Mouse (Mus musculus): ENCODE data around the gene Morc2a. TPM values are rescaled to one million over a fixed set of nuclear protein-coding genes. Genes with fewer than 3 reads are reported as not detected.

The Morc2a gene
- polyA plus RNA-seq, 1 experiment: 41.8 TPM

DNA sequence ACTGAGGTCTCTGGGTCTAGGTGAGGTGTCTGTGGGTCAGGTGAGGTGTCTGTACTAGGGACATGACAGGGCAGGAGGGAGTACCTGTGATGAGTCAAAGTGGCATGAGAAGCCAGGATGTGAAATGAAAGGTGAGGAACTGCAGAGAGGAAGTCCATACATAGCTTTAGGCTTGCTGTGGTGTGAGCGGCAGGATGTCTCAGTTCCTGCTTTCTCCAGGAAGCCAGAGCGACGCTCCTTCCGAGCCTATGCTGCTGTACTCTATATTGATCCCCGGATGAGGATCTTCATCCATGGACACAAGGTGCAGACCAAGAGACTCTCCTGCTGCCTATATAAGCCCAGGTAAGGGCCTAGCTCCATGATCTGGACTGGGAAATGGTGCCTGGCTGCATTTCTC, 27.4 kb downstream of the Morc2a start:
- H3K9ac ChIP-seq (ENCODE audit: low read depth, poor library complexity, severe bottlenecking): no peak overlapping the region
- H3K4me3 ChIP-seq (ENCODE audit: low read depth, low read length): no peak overlapping the region
- H3K27me3 ChIP-seq (ENCODE audit: control insufficient read depth, insufficient read depth, low read length, poor library complexity, severe bottlenecking): no peaks in the 10 kb centered on the region
- no peak overlapping the region for H3K27ac ChIP-seq (ENCODE audit: insufficient read depth, low read length)
- TF ChIP-seq EP300 (IDR thresholded peaks at IDR 0.05; ENCODE audit: insufficient read depth, low read depth, low read length) (no peak), CTCF (IDR thresholded peaks at IDR 0.05; ENCODE audit: low read depth, low read length) (no peak), POLR2A (IDR thresholded peaks at IDR 0.05; ENCODE audit: insufficient read depth, low read length) (no peak)
- H3K9me3 ChIP-seq (replicated peaks; ENCODE audit: control insufficient read depth, insufficient read depth, low read length, poor library complexity, severe bottlenecking): no peaks in the 10 kb centered on the region
- H3K4me1 ChIP-seq (ENCODE audit: control insufficient read depth, insufficient read depth, low read length): no peaks in the 10 kb centered on the region
- H3K36me3 ChIP-seq (ENCODE audit: control insufficient read depth, insufficient read depth, low read length, poor library complexity, severe bottlenecking): peaks cover 89% of the 10 kb centered on the region

DNA sequence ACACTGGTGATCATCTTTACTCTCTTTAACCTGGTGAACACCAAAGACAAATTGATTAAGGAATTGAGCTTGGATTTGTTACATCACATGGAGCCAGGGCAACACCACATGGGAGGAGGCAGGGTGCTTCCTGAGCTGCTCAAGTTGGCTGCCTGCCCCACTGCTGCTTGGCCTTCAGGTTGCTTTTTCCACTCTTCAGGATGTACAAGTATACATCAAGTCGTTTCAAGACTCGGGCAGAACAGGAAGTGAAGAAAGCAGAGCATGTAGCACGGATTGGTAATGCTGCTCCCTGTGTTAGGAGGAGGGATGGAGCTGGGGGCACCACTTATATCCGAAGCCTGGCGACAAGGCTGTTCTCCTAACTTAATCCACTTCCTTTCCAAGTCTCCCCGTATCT, 28.2 kb downstream of the Morc2a start:
- Histone ChIP-seq H3K27ac (ENCODE audit: insufficient read depth, low read length) (no peak overlapping the region), H3K4me3 (ENCODE audit: low read depth, low read length) (no peak overlapping the region), H3K4me1 (ENCODE audit: control insufficient read depth, insufficient read depth, low read length) (no peaks in the 10 kb centered on the region), H3K9me3 (replicated peaks; ENCODE audit: control insufficient read depth, insufficient read depth, low read length, poor library complexity, severe bottlenecking) (no peaks in the 10 kb centered on the region), H3K9ac (ENCODE audit: low read depth, poor library complexity, severe bottlenecking) (no peak overlapping the region), H3K36me3 (ENCODE audit: control insufficient read depth, insufficient read depth, low read length, poor library complexity, severe bottlenecking) (peaks cover 89% of the 10 kb centered on the region), H3K27me3 (ENCODE audit: control insufficient read depth, insufficient read depth, low read length, poor library complexity, severe bottlenecking) (no peaks in the 10 kb centered on the region)
- TF ChIP-seq EP300 (IDR thresholded peaks at IDR 0.05; ENCODE audit: insufficient read depth, low read depth, low read length) (no peak), POLR2A (IDR thresholded peaks at IDR 0.05; ENCODE audit: insufficient read depth, low read length) (no peak), CTCF (IDR thresholded peaks at IDR 0.05; ENCODE audit: low read depth, low read length) (no peak)

DNA sequence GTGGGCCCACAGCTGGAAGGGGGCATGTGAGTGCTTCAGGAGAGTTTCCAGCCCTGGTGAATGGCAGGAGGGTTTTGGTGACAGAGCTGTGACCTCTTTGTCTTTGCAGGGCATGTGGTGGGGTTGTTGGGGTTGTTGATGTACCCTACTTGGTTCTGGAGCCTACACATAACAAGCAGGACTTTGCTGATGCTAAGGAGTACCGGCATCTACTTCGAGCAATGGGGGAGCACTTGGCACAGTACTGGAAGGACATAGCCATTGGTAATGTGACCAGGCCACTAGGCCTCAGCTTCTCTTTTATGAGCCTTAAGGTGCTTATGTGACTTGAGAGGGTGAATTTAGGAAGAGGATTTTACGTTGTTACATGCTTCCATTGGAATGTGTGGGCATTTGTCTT, 30.8 kb downstream of the Morc2a start:
- peaks cover 90% of the 10 kb centered on the region for H3K36me3 ChIP-seq (ENCODE audit: control insufficient read depth, insufficient read depth, low read length, poor library complexity, severe bottlenecking)

DNA sequence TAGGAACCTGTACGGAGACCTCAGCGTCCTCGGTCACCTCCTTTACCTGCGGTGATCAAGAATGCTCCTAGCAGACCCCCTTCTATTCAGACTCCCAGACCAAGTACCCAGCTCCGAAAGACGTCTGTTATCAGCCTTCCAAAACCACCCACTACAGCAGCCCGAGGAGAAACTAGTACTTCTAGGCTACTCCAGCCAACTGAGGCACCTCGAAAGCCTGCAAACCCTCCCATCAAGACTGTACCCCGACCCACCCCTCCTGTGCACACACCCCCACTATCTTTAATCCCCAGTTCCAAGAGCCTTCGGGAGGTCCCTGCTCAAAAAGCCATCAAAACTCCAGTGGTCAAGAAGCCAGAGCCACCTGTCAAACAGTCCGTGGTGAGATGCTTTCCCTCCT, 34.7 kb downstream of the Morc2a start:
- Histone ChIP-seq H3K27ac (ENCODE audit: insufficient read depth, low read length) (no peak overlapping the region), H3K36me3 (ENCODE audit: control insufficient read depth, insufficient read depth, low read length, poor library complexity, severe bottlenecking) (peaks cover 82% of the 10 kb centered on the region), H3K4me3 (ENCODE audit: low read depth, low read length) (no peak overlapping the region), H3K9me3 (replicated peaks; ENCODE audit: control insufficient read depth, insufficient read depth, low read length, poor library complexity, severe bottlenecking) (no peaks in the 10 kb centered on the region), H3K4me1 (ENCODE audit: control insufficient read depth, insufficient read depth, low read length) (no peaks in the 10 kb centered on the region), H3K9ac (ENCODE audit: low read depth, poor library complexity, severe bottlenecking) (no peak overlapping the region), H3K27me3 (ENCODE audit: control insufficient read depth, insufficient read depth, low read length, poor library complexity, severe bottlenecking) (no peaks in the 10 kb centered on the region)
- no peak for TF ChIP-seq POLR2A (IDR thresholded peaks at IDR 0.05; ENCODE audit: insufficient read depth, low read length)

More for the DNA sequence above, 30.8 kb downstream of the Morc2a start:
- H3K9me3 ChIP-seq (replicated peaks; ENCODE audit: control insufficient read depth, insufficient read depth, low read length, poor library complexity, severe bottlenecking): no peaks in the 10 kb centered on the region
- H3K4me3 ChIP-seq (ENCODE audit: low read depth, low read length): no peak overlapping the region
- H3K27ac ChIP-seq (ENCODE audit: insufficient read depth, low read length): no peak overlapping the region
- no peaks in the 10 kb centered on the region for H3K4me1 ChIP-seq (ENCODE audit: control insufficient read depth, insufficient read depth, low read length)
- H3K27me3 ChIP-seq (ENCODE audit: control insufficient read depth, insufficient read depth, low read length, poor library complexity, severe bottlenecking): no peaks in the 10 kb centered on the region
- TF ChIP-seq POLR2A (IDR thresholded peaks at IDR 0.05; ENCODE audit: insufficient read depth, low read length) (no peak), CTCF (IDR thresholded peaks at IDR 0.05; ENCODE audit: low read depth, low read length) (no peak), EP300 (IDR thresholded peaks at IDR 0.05; ENCODE audit: insufficient read depth, low read depth, low read length) (no peak)
- no peak overlapping the region for H3K9ac ChIP-seq (ENCODE audit: low read depth, poor library complexity, severe bottlenecking)

DNA sequence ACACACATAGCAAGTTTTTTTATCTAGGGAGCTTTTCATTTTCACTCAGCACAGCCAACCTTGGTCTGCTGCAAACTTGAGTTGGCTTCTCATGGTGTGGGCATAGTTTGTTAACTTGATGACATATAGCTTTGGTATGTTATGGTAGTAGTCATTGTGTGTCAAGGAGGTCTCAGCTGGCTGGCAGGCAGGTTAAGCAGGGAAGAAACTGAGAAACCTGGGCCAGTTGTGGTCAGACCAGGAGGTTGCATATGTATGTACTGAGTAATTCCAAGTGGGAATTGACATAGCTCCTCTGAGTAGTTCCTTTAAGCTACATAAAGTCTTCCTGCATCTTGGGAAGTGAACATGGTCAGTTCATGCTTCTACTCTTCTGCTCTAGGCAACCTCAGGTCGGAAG, 35.2 kb downstream of the Morc2a start:
- Histone ChIP-seq H3K27me3 (ENCODE audit: control insufficient read depth, insufficient read depth, low read length, poor library complexity, severe bottlenecking) (no peaks in the 10 kb centered on the region), H3K36me3 (ENCODE audit: control insufficient read depth, insufficient read depth, low read length, poor library complexity, severe bottlenecking) (peaks cover 82% of the 10 kb centered on the region)

DNA sequence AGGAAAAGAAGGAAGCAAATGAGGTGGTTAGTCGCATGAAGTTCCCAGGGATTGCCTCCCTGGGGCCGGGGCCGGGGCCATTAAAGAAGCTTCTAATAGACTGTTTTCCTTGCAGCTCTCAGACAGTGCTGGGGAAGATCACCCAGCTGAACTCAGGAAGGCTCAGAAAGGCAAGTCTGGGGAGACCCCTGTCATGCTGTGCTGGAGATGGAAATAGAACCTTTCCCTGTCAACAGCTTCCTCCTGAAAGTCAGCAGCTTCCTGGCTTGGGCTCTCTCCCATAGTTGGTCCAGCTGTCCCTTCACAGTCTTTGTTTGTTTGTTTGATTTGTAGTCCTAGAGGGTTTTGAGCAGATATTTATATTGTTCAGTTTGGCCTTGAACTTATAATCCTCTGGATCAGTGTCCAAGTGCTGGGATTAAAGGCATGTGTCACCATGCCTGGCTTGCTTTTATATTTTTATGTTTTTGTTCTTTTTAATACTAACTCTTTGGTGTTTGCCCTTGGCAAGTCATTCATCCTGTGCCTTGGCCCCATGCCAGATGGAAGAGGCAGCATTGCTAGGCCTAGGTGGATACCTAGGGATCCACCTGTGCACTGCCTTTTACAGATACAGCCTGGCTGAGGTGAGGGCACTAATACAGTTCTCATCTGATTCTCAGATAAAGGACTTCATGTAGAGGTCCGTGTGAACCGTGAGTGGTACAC, 35.9 kb downstream of the Morc2a start:
- Histone ChIP-seq H3K4me3 (ENCODE audit: low read depth, low read length) (no peak overlapping the region), H3K27ac (ENCODE audit: insufficient read depth, low read length) (no peak overlapping the region), H3K27me3 (ENCODE audit: control insufficient read depth, insufficient read depth, low read length, poor library complexity, severe bottlenecking) (no peaks in the 10 kb centered on the region), H3K4me1 (ENCODE audit: control insufficient read depth, insufficient read depth, low read length) (no peaks in the 10 kb centered on the region), H3K9me3 (replicated peaks; ENCODE audit: control insufficient read depth, insufficient read depth, low read length, poor library complexity, severe bottlenecking) (no peaks in the 10 kb centered on the region), H3K9ac (ENCODE audit: low read depth, poor library complexity, severe bottlenecking) (no peak overlapping the region), H3K36me3 (ENCODE audit: control insufficient read depth, insufficient read depth, low read length, poor library complexity, severe bottlenecking) (peaks cover 83% of the 10 kb centered on the region)
- TF ChIP-seq EP300 (IDR thresholded peaks at IDR 0.05; ENCODE audit: insufficient read depth, low read depth, low read length): no peak
- no peak for TF ChIP-seq POLR2A (IDR thresholded peaks at IDR 0.05; ENCODE audit: insufficient read depth, low read length)
- TF ChIP-seq CTCF (IDR thresholded peaks at IDR 0.05; ENCODE audit: low read depth, low read length): no peak

More for the DNA sequence above, 35.2 kb downstream of the Morc2a start:
- TF ChIP-seq CTCF (IDR thresholded peaks at IDR 0.05; ENCODE audit: low read depth, low read length) (no peak), EP300 (IDR thresholded peaks at IDR 0.05; ENCODE audit: insufficient read depth, low read depth, low read length) (no peak), POLR2A (IDR thresholded peaks at IDR 0.05; ENCODE audit: insufficient read depth, low read length) (no peak)
- Histone ChIP-seq H3K27ac (ENCODE audit: insufficient read depth, low read length) (no peak overlapping the region), H3K9me3 (replicated peaks; ENCODE audit: control insufficient read depth, insufficient read depth, low read length, poor library complexity, severe bottlenecking) (no peaks in the 10 kb centered on the region), H3K9ac (ENCODE audit: low read depth, poor library complexity, severe bottlenecking) (no peak overlapping the region), H3K4me3 (ENCODE audit: low read depth, low read length) (no peak overlapping the region), H3K4me1 (ENCODE audit: control insufficient read depth, insufficient read depth, low read length) (no peaks in the 10 kb centered on the region)

Data from ES-Bruce4 (cell line).